Mouse (Mus musculus): ENCODE measurements around the gene Gm26965.

- TF ChIP-seq ZC3H11A (IDR thresholded peaks at IDR 0.05; ENCODE audit: borderline replicate concordance, low read depth, low read length) (no peak), CHD2 (IDR thresholded peaks at IDR 0.05; ENCODE audit: low read depth, low read length) (no peak)
These were observed 25.0 kb downstream of the Gm26965 start for GRCm38 (mm10) chr13:67500908-67501307.

Measured in ES-E14 (cell line).